Mouse (Mus musculus): Measurements from ENCODE around the gene Hoxa13. TPM values are rescaled to one million over a fixed set of nuclear protein-coding genes. Genes with fewer than 3 reads are reported as not detected.

Hoxa13 gene
- total RNA-seq, 2 experiments from 2014 or later, result not detected

- intact Hi-C loops (cut with DNase I), result no loop called here
- DNase-seq, result no peak
These were observed 33.0 kb downstream of the Hoxa13 start for GRCm38 (mm10) chr6:52227470-52228222.

GRCm38 (mm10) chr6:52226569-52227257 lies 34.0 kb downstream of the Hoxa13 start:
- intact Hi-C loops (cut with DNase I), result no loop called here

GRCm38 (mm10) chr6:52225612-52226568 lies 34.8 kb downstream of the Hoxa13 start:
- DNase-seq, result no peak
- intact Hi-C loops (cut with DNase I), result no loop called here

More at GRCm38 (mm10) chr6:52226569-52227257, 34.0 kb downstream of the Hoxa13 start:
- no peak for DNase-seq

- DNase-seq, result no peak
These were observed 35.6 kb downstream of the Hoxa13 start for GRCm38 (mm10) chr6:52224895-52225611.

GRCm38 (mm10) chr6:52223939-52224760 lies 36.5 kb downstream of the Hoxa13 start:
- no peak for DNase-seq

More at GRCm38 (mm10) chr6:52224895-52225611, 35.6 kb downstream of the Hoxa13 start:
- intact Hi-C loops (cut with DNase I), result loop anchor here (5.0 kb wide), 1 partner anchor 353 kb away; no protein-coding TSS in a partner anchor

GRCm38 (mm10) chr6:52222729-52223128 lies 38.0 kb downstream of the Hoxa13 start:
- intact Hi-C loops (cut with DNase I), result loop anchor here (5.0 kb wide), 1 partner anchor 350 kb away; no protein-coding TSS in a partner anchor
- DNase-seq, result no peak

More at GRCm38 (mm10) chr6:52223939-52224760, 36.5 kb downstream of the Hoxa13 start:
- intact Hi-C loops (cut with DNase I), result loop anchor here (5.0 kb wide), 1 partner anchor 352 kb away; no protein-coding TSS in a partner anchor

- intact Hi-C loops (cut with DNase I), result loop anchor here (2.0 to 5.0 kb wide), 2 partner anchors 350 to 635 kb away; no protein-coding TSS in a partner anchor
- DNase-seq, result no peak
These were observed 38.5 kb downstream of the Hoxa13 start for GRCm38 (mm10) chr6:52221993-52222685.

- intact Hi-C loops (cut with DNase I), result loop anchor here (2.0 to 5.0 kb wide), 2 partner anchors 349 to 635 kb away; no protein-coding TSS in a partner anchor
These were observed 39.2 kb downstream of the Hoxa13 start, which contains the start of gene Hoxa7 for GRCm38 (mm10) chr6:52221337-52221992. TSS of gene Hoxa7 (minus strand) at chr6:52221854.

GRCm38 (mm10) chr6:52220865-52221310 lies 39.8 kb downstream of the Hoxa13 start:
- intact Hi-C loops (cut with DNase I), result loop anchor here (2.0 to 5.0 kb wide), 2 partner anchors 349 to 634 kb away; no protein-coding TSS in a partner anchor
- no peak for DNase-seq

More at GRCm38 (mm10) chr6:52221337-52221992, 39.2 kb downstream of the Hoxa13 start, which contains the start of gene Hoxa7:
- DNase-seq, result peak; percentile 90 to 91

- no peak for DNase-seq
These were observed 40.4 kb downstream of the Hoxa13 start for GRCm38 (mm10) chr6:52220003-52220864.

GRCm38 (mm10) chr6:52219234-52219942 lies 41.3 kb downstream of the Hoxa13 start:
- intact Hi-C loops (cut with DNase I), result loop anchor here (5.0 kb wide), 2 partner anchors 837 to 1042 kb away; no protein-coding TSS in a partner anchor
- DNase-seq, result no peak

More at GRCm38 (mm10) chr6:52220003-52220864, 40.4 kb downstream of the Hoxa13 start:
- intact Hi-C loops (cut with DNase I), result loop anchor here (2.0 to 5.0 kb wide), 2 partner anchors 348 to 633 kb away; no protein-coding TSS in a partner anchor

- DNase-seq, result peak in 1 of 2 experiments; percentile 2
- intact Hi-C loops (cut with DNase I), result loop anchor here (5.0 kb wide), 2 partner anchors 836 to 1041 kb away; no protein-coding TSS in a partner anchor
These were observed 42.0 kb downstream of the Hoxa13 start for GRCm38 (mm10) chr6:52218643-52219215.

- intact Hi-C loops (cut with DNase I), result loop anchor here (5.0 kb wide), 2 partner anchors 836 to 1041 kb away; no protein-coding TSS in a partner anchor
- DNase-seq, result peak in 1 of 2 experiments; percentile 7
These were observed 42.6 kb downstream of the Hoxa13 start for GRCm38 (mm10) chr6:52217895-52218642.

GRCm38 (mm10) chr6:52217459-52217768 lies 43.3 kb downstream of the Hoxa13 start:
- no peak for DNase-seq
- intact Hi-C loops (cut with DNase I), result loop anchor here (5.0 kb wide), 2 partner anchors 835 to 1040 kb away; no protein-coding TSS in a partner anchor
